Mouse (Mus musculus) heart, adult 8-10 months (tissue): Measurements from ENCODE around the gene Erf. TPM values are rescaled to one million over a fixed set of nuclear protein-coding genes. Genes with fewer than 3 reads are reported as not detected.

ENCODE experiments used
- DNase-seq: peaks from one replicate; pipeline ENCODE4 v3.0.0; 2022; ENCODE audit warnings: low spot score
- total RNA-seq, 4 experiments: library from RNA; stranded (reverse); gene quantifications; 2 replicates each; pipeline ENCODE4 v1.2.4; 2022

Erf gene
- total RNA-seq, 4 experiments from 2014 or later = 17.2 to 22.5 (median 21.2) TPM

- no peak for DNase-seq
Measured at GRCm38 (mm10) chr7:25281166-25281733, 30.7 kb upstream of the Erf start.

GRCm38 (mm10) chr7:25279861-25280791 is 29.6 kb upstream of the Erf start:
- peak; percentile 79 for DNase-seq

GRCm38 (mm10) chr7:25279076-25279860 is 28.7 kb upstream of the Erf start:
- peak; percentile 87 for DNase-seq

GRCm38 (mm10) chr7:25278341-25279075 is 27.9 kb upstream of the Erf start:
- peak; percentile 85 for DNase-seq

GRCm38 (mm10) chr7:25277998-25278340 is 27.4 kb upstream of the Erf start:
- no peak for DNase-seq

- no peak for DNase-seq
Measured at GRCm38 (mm10) chr7:25277405-25277804, 26.8 kb upstream of the Erf start.

GRCm38 (mm10) chr7:25275555-25276298 is 25.2 kb upstream of the Erf start:
- DNase-seq = no peak

GRCm38 (mm10) chr7:25274996-25275395 is 24.4 kb upstream of the Erf start:
- DNase-seq = no peak

- DNase-seq = no peak
Measured at GRCm38 (mm10) chr7:25274571-25274970, 24.0 kb upstream of the Erf start.

GRCm38 (mm10) chr7:25273259-25274241 is 23.0 kb upstream of the Erf start:
- DNase-seq = no peak

GRCm38 (mm10) chr7:25272445-25273258 is 22.1 kb upstream of the Erf start:
- no peak for DNase-seq

GRCm38 (mm10) chr7:25271651-25272444 is 21.3 kb upstream of the Erf start:
- DNase-seq = no peak

GRCm38 (mm10) chr7:25270652-25271633 is 20.4 kb upstream of the Erf start:
- DNase-seq = no peak

- no peak for DNase-seq
Measured at GRCm38 (mm10) chr7:25269545-25270271, 19.1 kb upstream of the Erf start.

GRCm38 (mm10) chr7:25269029-25269428 is 18.5 kb upstream of the Erf start:
- DNase-seq = no peak

- DNase-seq = no peak
Measured at GRCm38 (mm10) chr7:25268588-25268987, 18.0 kb upstream of the Erf start.
